Mouse (Mus musculus) liver, embryonic 18 days (tissue): ENCODE data around the gene Nkx2-3. TPM values are rescaled to one million over a fixed set of nuclear protein-coding genes. Genes with fewer than 3 reads are reported as not detected.

ENCODE experiments used
- polyA plus RNA-seq: library from polyadenylated mRNA; depleted of rRNA; stranded (reverse); fragments of >200 nt; gene quantifications from 2 replicates; pipeline ENCODE4 v1.2.3, GENCODE M21; 2012; rRNA removed

Nkx2-3 gene
- 0.07 and 0.12 TPM in 2 replicates for polyA plus RNA-seq

GRCm38 (mm10) chr19:43612051-43612450 lies at the start of gene Nkx2-3:
TSS of gene Nkx2-3 (plus strand) at chr19:43612325.

Other genes starting within 250 kb of the Nkx2-3 start
- gene Hpse2, start 224.0 kb upstream of the Nkx2-3 start, polyA plus RNA-seq, result 0.01 TPM in 2 replicates
- 0.24 and 0.54 TPM in 2 replicates for gene Cnnm1, start 171.9 kb upstream of the Nkx2-3 start, polyA plus RNA-seq
- gene Got1, start 87.7 kb upstream of the Nkx2-3 start, polyA plus RNA-seq, result 31.5 and 36.8 TPM in 2 replicates
- gene Slc25a28, start 62.6 kb downstream of the Nkx2-3 start, polyA plus RNA-seq, result 20.3 and 24.2 TPM in 2 replicates
- gene Entpd7, start 77.3 kb downstream of the Nkx2-3 start, polyA plus RNA-seq, result 1.5 and 1.6 TPM in 2 replicates
- 6.8 and 7.7 TPM in 2 replicates for gene Cutc, start 140.7 kb downstream of the Nkx2-3 start, polyA plus RNA-seq
- 7.9 and 8.9 TPM in 2 replicates for gene Cox15, start 140.7 kb downstream of the Nkx2-3 start, polyA plus RNA-seq
- 53.0 and 60.0 TPM in 2 replicates for gene Abcc2, start 169.9 kb downstream of the Nkx2-3 start, polyA plus RNA-seq